Mouse (Mus musculus): ENCODE measurements around the gene Smim15. TPM values are rescaled to one million over a fixed set of nuclear protein-coding genes. Genes with fewer than 3 reads are reported as not detected.
A peak's percentile ranks its signal among the peaks of the same experiment; 100 is the strongest.

The Smim15 gene
- polyA plus RNA-seq, 1 experiment from 2014 or later = 90.2 TPM

DNA sequence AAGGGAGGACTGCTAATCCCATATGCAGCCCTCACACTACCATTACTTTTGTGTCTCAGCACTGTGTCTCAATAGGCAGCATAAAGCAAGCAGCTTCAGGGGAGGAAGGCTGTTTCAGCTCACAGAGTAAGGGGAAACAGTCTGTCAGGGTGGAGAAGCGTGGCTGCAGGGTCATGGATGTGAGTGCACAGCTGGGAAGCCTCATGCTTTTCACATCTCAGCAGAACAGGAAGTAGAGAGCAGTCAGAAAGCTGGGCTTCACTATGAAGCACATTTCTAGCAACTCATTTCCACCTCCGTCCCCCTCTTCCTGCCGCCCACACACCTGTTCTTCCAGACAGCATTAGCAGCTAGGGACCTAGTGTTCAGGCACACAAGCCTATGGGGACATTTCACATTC lies 12.7 kb downstream of the Smim15 start:
- Histone ChIP-seq H3K36me3 (ENCODE audit: insufficient read depth, low read length) (no peaks in the 10 kb centered on the region), H3K4me1 (replicated peaks; ENCODE audit: insufficient read depth, low read length) (peaks cover 18% of the 10 kb centered on the region), H3K9me3 (replicated peaks; ENCODE audit: low read length) (no peaks in the 10 kb centered on the region), H3K9ac (ENCODE audit: low read depth, low read length) (no peak overlapping the region), H3K4me3 (replicated peaks; ENCODE audit: low read depth, low read length) (no peak overlapping the region), H3K27ac (peak overlapping the region; percentile 42; the same call in 1 of the 2 replicates), H3K4me2 (ENCODE audit: low read length) (no peak overlapping the region), H3K27me3 (ENCODE audit: insufficient read depth, low read length) (no peaks in the 10 kb centered on the region)
- peak; percentile 87 for DNase-seq (ENCODE audit: low spot score)
- TF ChIP-seq CTCF (IDR thresholded peaks at IDR 0.05; ENCODE audit: low read depth) = no peak
- peak; percentile 78 for ATAC-seq (replicated peaks; ENCODE audit: low FRiP score, low read depth)
- 17% methylated on average over 3 of the region's 3 CpGs for WGBS

- Histone ChIP-seq H3K9me3 (replicated peaks; ENCODE audit: low read length) (no peaks in the 10 kb centered on the region), H3K4me3 (replicated peaks; ENCODE audit: low read depth, low read length) (no peak overlapping the region), H3K9ac (ENCODE audit: low read depth, low read length) (no peak overlapping the region), H3K4me1 (replicated peaks; ENCODE audit: insufficient read depth, low read length) (peaks cover 18% of the 10 kb centered on the region), H3K27me3 (ENCODE audit: insufficient read depth, low read length) (no peaks in the 10 kb centered on the region), H3K36me3 (ENCODE audit: insufficient read depth, low read length) (no peaks in the 10 kb centered on the region), H3K27ac (0 out of 2 replicates have a peak overlapping the region, but pooled peaks have one; percentile 9), H3K4me2 (ENCODE audit: low read length) (no peak overlapping the region)
- TF ChIP-seq CTCF (IDR thresholded peaks at IDR 0.05; ENCODE audit: low read depth) = no peak
- 25% methylated on average over 7 of the region's 7 CpGs for WGBS
- peak; percentile 73 for DNase-seq (ENCODE audit: low spot score)
- no peak for ATAC-seq (replicated peaks; ENCODE audit: low FRiP score, low read depth)
These were observed 16.1 kb downstream of the Smim15 start for GRCm38 (mm10) chr13:108060286-108060885.

DNA sequence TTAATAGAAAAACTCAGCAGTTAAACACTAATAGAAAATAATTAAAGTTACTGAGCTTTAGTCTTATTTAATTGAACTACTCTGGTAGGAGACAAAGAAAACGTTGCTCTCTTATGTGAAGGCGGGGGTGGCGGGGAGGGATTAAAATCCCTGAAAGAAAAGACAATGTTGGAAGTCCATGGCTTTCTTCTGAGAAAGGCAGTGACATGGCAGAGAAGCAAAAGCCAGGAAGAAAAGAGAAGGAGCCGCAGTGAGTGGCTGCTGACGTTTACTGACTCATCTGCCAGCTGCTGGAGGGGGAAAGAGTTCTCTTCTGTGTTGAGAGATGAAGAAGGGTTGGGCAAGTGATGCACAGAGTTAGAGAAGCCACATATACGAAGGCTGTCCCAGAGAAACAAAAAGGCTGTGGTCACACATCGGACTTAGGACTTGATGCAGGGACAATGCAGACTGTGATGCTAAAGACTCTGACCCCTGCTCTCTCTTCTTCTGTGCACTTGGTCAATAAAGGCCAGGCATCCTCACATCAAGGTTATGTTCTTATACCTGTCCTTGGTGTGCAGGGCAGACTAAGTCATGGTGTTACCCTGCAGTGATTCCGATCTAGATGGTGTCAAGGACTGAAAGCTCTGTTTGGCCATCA lies 16.8 kb downstream of the Smim15 start:
- WGBS = 61% methylated on average over 8 of the region's 8 CpGs
- Histone ChIP-seq H3K9me3 (replicated peaks; ENCODE audit: low read length) (no peaks in the 10 kb centered on the region), H3K9ac (ENCODE audit: low read depth, low read length) (no peak overlapping the region), H3K27ac (no peak overlapping the region), H3K4me3 (replicated peaks; ENCODE audit: low read depth, low read length) (no peak overlapping the region), H3K4me2 (ENCODE audit: low read length) (no peak overlapping the region), H3K4me1 (replicated peaks; ENCODE audit: insufficient read depth, low read length) (peaks cover 18% of the 10 kb centered on the region), H3K27me3 (ENCODE audit: insufficient read depth, low read length) (no peaks in the 10 kb centered on the region), H3K36me3 (ENCODE audit: insufficient read depth, low read length) (no peaks in the 10 kb centered on the region)
- no peak for ATAC-seq (replicated peaks; ENCODE audit: low FRiP score, low read depth)
- TF ChIP-seq CTCF (IDR thresholded peaks at IDR 0.05; ENCODE audit: low read depth) = no peak
- no peak for DNase-seq (ENCODE audit: low spot score)

DNA sequence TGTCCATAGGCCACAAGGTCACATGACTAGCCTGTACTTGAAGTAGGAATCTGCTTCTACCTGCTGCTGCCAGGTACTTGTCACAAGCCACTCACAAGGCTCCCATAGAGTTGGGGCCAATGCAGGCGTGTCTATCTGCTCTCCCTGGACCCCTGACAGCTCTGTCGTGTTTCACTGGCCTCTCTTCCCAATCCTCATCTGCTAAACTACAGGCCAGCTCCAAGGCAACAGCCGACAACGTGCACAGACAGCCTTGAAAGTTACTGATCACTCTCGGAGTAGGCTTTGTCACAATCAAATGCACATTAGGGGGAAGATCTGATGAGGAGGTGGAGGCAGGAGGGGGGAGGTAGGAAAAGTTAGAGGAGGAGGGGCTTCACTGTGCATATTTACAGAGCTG lies 18.7 kb downstream of the Smim15 start:
- 81% methylated on average over 5 of the region's 5 CpGs for WGBS
- TF ChIP-seq CTCF (IDR thresholded peaks at IDR 0.05; ENCODE audit: low read depth) = no peak
- ATAC-seq (replicated peaks; ENCODE audit: low FRiP score, low read depth) = no peak

GRCm38 (mm10) chr13:108063374-108064134 lies 19.3 kb downstream of the Smim15 start:
- Histone ChIP-seq H3K4me2 (ENCODE audit: low read length) (no peak overlapping the region), H3K36me3 (ENCODE audit: insufficient read depth, low read length) (no peaks in the 10 kb centered on the region), H3K9me3 (replicated peaks; ENCODE audit: low read length) (no peaks in the 10 kb centered on the region), H3K27me3 (ENCODE audit: insufficient read depth, low read length) (no peaks in the 10 kb centered on the region), H3K27ac (no peak overlapping the region), H3K4me3 (replicated peaks; ENCODE audit: low read depth, low read length) (no peak overlapping the region), H3K4me1 (replicated peaks; ENCODE audit: insufficient read depth, low read length) (peaks cover 10% of the 10 kb centered on the region), H3K9ac (ENCODE audit: low read depth, low read length) (no peak overlapping the region)
- DNase-seq (ENCODE audit: low spot score) (no peak), ATAC-seq (replicated peaks; ENCODE audit: low FRiP score, low read depth) (no peak)
- TF ChIP-seq CTCF (IDR thresholded peaks at IDR 0.05; ENCODE audit: low read depth) = no peak
- 72% methylated on average over 11 of the region's 11 CpGs for WGBS

More for the DNA sequence above, 18.7 kb downstream of the Smim15 start:
- H3K9ac ChIP-seq (ENCODE audit: low read depth, low read length) = no peak overlapping the region
- H3K4me3 ChIP-seq (replicated peaks; ENCODE audit: low read depth, low read length) = no peak overlapping the region
- no peak overlapping the region for H3K4me2 ChIP-seq (ENCODE audit: low read length)
- H3K4me1 ChIP-seq (replicated peaks; ENCODE audit: insufficient read depth, low read length) = peaks cover 10% of the 10 kb centered on the region
- H3K27me3 ChIP-seq (ENCODE audit: insufficient read depth, low read length) = no peaks in the 10 kb centered on the region
- H3K27ac ChIP-seq = no peak overlapping the region
- H3K36me3 ChIP-seq (ENCODE audit: insufficient read depth, low read length) = no peaks in the 10 kb centered on the region
- no peaks in the 10 kb centered on the region for H3K9me3 ChIP-seq (replicated peaks; ENCODE audit: low read length)
- DNase-seq (ENCODE audit: low spot score) = no peak

DNA sequence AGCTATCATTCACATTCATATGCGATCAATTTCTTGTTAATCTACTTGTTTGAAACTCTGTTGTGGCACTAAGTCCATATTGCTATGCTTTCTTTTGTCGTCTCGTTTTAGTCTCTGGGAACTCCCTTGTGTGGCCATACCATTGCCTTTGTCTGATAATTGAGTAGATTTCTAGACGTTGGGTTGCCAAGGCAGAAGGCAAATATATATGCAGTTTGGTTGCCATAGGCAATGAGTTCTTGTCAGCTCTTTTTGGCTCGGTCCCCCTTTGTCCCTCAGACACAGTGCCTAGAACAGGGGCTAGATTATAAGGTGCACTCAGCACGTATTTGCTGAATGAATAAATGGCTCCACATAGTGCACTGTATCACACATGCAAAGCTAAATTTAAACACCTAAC lies 20.1 kb downstream of the Smim15 start:
- Histone ChIP-seq H3K27ac (no peak overlapping the region), H3K36me3 (ENCODE audit: insufficient read depth, low read length) (no peaks in the 10 kb centered on the region), H3K9ac (ENCODE audit: low read depth, low read length) (no peak overlapping the region), H3K4me2 (ENCODE audit: low read length) (no peak overlapping the region), H3K9me3 (replicated peaks; ENCODE audit: low read length) (no peaks in the 10 kb centered on the region), H3K4me1 (replicated peaks; ENCODE audit: insufficient read depth, low read length) (peaks cover 10% of the 10 kb centered on the region), H3K4me3 (replicated peaks; ENCODE audit: low read depth, low read length) (no peak overlapping the region), H3K27me3 (ENCODE audit: insufficient read depth, low read length) (no peaks in the 10 kb centered on the region)
- 88% methylated on average over 6 of the region's 6 CpGs for WGBS
- ATAC-seq (replicated peaks; ENCODE audit: low FRiP score, low read depth) (no peak), DNase-seq (ENCODE audit: low spot score) (no peak)
- no peak for TF ChIP-seq CTCF (IDR thresholded peaks at IDR 0.05; ENCODE audit: low read depth)
